Mouse (Mus musculus) urinary bladder, postnatal 36 days (tissue): Measurements from ENCODE around the gene Gvin1.
"Not testable (repeated sequence)": the region's sequence is repeated elsewhere in the genome, so short reads cannot be mapped to it uniquely, and the experiment has no call there.

Experiments used
- DNase-seq, 2 experiments: peaks; one replicate each; pipeline ENCODE4 v3.0.0; 2022; ENCODE audit warnings: low spot score in 2 of 2, mixed read lengths in 1 of 2

Gene Gvin1

DNA sequence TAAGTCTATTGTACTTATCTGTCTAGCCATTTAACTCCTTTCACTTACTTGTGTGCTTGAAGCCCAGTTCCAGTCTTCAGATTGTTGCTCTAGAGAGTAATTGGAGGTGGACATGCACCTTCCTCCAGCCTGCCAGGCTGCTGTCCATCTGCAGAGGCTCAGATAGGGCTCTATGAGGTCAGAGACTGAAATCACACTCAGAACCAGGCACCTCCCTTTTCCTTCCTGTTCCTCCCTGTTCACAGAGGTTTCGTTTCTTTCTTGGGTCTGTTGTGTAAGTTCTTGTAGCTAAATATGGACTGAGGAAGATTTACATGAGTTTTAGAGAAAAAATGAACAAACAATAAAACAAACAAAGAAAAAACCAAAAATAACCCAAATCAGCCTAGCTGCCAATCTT is at the start of gene Gvin1:
Gvin1 (minus strand) TSS at position 150 of the 400 bp plus-strand sequence.
- DNase-seq = not testable (repeated sequence)

DNA sequence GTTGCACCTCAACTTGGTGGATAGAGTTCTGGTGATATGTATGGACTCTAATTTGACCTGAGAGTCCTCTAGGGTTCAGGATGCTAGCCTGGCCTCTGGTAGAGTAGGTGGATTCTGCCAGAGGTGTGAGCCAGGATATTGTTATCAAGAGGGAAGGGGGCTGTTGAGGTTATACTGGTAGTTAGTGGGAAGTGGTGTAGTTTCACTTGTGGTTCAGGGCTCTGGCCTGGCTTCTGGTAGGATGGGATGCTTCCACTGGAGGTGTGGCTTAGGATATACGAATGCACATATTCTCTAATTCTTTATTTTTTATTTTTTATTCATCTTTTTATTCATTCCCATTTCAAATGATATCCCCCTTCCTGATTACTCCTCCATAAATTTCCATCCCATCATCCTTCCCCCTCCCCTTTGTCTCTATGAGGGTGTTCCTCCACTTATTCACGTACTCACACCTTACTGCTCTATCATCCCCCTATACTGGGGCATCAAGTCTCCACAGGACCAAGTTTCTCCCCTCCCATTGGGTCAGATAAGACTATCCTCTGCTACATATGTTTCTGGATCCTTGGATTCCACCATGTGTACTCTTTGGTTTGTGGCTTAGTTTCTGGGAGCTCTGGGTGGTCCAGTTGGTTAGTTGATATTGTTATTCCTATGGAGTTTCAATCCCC is 36.9 kb upstream of the Gvin1 start:
- no peak for DNase-seq

DNA sequence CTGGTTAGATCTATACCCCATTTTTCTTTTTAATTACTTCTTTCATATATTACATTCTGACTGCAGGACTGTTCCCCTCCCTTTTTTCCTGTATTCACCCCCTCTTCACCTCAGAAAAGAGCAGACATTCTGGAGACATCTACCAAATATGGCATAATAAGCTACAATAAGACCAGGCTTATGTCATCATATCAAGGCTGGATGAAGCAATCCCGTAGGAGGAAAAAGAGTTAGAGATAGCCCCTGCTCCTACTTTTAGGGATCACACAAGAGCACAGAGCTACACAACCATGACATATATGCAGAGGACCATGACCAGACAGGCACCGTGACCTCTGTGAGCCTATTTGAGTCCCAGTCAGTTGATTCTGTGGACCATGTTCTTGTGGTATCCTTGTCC is 33.8 kb upstream of the Gvin1 start:
- DNase-seq = no peak

DNA sequence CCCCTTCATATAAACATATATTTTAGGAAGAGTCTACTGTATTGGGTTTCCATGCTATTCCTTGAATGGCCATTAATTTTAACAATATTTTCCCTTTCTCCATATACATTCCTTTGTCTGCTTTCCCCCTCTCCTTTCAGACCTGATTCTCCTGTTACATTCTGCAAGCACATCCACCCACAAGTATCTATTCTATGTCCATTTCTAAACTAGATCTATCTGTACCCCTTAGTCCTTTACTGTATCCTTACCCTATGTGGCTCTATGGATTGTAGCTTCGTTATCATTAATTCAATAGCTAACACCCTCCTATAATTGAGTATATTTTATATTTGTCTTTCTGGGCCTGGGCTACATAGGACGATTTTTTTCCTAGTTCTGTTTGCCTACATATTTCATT is 33.1 kb upstream of the Gvin1 start:
- no peak for DNase-seq

DNA sequence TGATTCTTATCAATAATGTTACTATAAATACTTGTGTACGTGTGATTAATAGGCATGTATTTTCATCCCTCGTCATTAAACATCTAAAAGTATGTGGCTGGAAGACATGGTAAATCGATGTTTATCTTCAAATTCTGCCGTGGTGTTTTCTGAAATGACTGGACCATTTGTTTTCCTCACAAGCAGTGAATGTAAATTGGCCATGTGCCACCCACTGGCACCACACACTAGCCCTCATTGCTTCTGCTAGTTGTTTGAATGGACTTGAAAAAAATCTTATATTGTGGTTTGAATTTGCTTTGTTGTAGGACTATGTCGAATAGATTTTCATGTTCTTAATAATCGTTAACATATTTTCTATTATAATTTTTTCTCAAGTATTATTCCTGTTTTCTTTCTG is 30.5 kb upstream of the Gvin1 start:
- DNase-seq = no peak

DNA sequence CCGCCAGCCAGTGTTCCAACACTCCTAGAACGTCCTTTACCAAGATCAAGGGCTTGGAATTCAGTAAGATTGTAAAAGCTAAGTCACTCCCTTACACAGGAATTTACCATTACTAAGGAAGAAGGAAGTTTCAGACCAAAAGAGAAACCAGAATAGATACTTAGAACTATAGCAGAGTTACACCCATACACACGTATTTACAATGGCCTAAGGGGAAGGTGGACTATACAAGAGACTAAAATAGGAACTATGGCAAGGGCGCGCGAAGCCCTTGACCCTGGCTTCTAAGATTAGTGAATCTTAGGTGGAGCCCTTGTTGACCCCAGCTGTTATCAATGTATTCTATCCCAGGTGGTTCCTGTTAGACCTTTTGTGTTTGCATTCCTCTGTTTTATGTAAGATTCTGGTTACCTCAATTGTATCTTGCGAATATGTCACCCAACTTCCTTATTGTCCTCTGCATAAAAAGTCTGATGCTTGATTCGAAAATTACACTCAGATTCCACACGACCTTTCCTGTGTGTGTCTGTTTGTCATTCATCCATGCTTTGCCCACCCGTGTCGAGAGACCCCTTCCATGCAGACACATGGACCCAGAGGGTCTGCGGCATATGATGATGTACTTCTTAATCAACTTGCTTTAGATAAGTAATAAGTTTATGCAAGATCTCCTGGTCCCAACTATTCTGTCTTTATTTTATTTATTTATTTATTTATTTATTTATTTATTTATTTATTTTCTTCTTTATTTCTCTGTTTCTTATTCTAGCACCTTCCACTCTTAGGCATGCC is 25.6 kb upstream of the Gvin1 start:
- not testable (repeated sequence) for DNase-seq

DNA sequence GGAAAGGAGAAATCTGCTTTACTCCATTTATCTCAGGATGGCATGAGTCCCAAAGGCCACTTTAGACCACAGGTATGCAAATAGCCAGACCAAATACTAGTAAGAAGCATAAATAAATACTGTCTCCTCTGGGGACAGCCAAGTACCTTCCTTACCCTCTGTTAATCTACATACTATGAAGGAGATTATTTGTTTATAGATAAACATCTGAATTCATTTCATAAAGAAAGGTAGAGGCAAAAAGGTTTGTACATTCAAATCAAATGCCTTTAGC is 22.0 kb upstream of the Gvin1 start:
- DNase-seq = no peak

DNA sequence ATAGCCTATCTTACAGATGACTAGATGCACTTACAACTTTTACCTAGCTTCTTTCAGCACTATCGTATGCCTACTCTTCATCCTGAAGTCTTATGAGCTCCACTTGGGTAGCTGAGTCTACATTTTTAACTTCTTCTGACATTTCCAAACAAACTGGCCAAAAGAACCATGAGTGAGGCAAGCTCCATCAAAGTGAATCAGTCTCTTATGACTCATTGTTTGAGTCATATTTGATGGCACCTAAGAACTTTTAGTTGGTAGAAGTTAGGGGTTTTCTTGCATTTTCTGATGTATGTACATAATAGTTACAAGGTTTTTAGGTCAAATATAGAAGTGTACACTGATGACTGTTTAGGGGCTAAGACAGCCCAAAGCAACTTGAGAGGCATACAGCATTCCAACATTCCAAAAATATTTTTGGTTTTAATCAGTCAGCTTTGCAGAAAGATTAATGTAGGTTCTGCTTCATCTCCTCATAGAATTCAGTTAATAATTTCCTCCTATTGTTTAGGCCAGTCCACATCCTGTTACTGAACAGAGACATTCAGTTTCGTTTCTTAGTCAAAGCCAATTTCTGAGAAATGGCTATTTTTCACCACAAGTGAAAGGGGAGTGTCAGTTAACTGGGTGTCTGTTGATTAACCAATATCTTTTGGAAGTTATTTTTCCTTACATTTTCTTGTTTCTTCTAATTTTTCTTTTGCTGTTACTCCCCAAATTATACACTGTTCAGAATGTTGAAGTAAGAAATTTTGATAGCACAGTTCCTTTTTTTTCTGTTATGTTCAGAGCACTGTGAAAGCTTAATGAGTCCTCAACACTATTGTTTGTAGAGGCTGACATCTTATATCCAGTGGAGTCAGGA is 21.4 kb upstream of the Gvin1 start:
- no peak for DNase-seq

DNA sequence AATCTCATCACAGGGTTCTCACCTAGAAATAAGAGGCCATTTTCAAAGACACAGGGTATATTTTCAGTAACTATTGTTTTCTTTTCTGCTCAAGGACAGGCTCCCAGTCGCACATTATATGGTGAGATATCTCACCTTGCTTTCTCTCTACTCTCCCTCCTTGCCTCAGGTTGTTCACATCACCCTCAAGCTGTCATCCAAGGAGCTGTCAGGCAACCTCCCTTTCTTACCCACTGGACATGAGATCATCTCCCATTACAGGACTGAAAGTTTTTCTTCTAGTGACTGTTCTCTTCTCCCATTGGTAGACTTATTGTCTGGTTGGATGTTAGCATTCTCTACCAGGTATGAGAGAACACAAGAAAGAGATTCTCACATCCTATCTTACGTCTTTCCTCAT is 20.5 kb upstream of the Gvin1 start:
- DNase-seq = no peak

DNA sequence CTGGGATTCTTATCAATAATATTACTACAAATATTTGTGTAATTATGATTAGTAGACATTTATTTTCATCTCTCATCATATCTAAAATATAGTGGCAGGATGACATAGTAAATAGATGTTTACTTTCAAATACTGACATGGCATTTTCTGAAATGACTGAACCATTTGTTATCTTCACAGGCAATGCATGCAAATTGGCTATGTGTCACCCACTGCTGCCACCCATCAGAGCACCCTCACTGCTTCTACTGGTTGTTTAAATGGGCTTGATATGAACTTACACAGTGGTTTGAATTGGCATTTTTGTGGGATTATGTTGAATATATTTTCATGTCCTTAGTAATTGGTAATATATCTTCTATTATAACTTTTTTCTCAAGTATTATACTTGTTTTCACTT is 784 bp upstream of the Gvin1 start:
- DNase-seq = not testable (repeated sequence)

DNA sequence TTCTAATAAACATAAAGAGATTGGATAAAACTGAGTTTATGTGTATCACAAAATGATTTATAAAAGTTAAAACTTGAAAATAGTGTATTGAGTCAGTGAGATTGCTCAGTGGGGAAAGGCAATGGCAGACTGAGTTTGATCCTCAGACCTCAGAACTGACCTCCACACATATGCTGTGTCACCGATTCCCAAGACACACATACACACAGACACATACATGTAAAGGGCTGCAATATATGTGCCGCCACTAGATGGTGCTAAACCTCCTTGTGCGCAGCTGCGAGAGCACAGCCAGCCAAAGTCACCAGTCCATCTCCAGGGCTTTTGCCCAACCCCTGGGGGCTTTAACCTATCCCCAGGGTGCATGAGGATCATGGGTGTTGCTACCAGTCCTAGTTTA is 1.4 kb downstream of the Gvin1 start:
- DNase-seq = not testable (repeated sequence)

DNA sequence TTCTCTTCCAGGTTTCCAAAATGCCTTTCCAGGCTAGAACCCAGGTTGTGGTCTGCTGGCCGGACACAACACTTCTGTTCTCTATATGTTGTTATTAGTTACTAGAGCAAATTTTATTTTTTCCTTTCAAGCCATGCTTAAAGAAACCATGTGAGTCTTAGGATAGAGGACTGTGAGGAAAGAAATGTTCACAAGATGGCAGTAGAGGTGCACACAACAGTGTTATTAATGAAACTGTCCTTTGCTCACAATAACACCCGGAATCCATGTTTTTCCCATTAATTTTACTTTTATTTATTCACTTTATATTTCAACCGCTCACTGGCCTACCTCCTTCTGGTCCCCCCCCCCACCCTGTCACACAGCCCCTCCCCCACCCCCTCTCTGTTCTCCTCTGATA is 8.5 kb downstream of the Gvin1 start:
- DNase-seq = not testable (repeated sequence)

DNA sequence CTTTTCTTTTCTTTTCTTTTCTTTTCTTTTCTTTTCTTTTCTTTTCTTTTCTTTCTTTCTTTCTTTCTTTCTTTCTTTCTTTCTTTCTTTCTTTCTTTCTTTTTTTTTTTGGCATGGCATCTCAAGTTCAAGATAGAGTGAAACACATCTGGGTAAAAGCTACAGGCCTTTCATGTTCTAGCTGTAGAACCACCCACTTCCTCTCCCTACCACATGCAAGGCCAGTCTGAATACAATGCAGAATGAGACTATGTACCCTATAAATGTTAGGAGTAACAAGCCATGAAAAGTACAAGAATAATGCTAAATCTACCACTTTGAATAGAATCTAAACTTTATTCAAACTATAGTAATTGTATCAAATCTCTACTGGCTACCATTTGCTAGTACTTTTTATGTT is 38.1 kb downstream of the Gvin1 start:
- not testable (repeated sequence) for DNase-seq

DNA sequence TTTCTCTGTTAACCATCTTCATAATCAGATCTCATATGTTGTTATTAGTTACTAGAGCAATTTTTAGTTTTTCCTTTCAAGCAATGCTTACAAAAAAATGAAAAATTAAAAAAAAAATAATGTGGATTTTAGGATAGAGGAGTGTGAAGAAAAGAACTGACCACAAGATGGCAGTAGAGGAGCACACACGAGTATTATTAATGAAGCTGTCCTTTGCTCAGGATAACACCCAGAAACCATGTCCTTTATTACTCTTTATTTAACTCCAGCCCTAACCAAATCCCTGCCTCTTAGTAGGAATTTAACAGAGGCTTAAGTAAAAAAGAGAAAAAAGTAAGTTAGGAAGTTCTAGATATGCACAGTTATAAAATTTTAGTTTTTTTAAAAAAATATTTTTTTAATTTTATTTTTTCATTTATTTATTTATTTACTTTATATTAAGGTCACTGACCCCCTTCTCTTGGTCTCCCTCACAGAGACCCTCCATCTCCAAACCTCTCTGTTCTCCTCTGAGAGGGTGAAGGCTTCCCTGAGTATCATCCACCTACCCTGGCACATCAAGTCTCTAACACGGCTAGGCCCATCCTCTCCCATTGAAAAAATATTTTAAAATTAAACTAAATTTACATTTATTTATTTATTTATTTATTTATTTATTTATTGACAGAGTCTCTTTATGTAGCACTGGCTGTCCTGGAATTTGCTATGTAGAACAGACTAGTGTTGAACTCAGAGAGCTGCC is 69.9 kb downstream of the Gvin1 start:
- not testable (repeated sequence) for DNase-seq

DNA sequence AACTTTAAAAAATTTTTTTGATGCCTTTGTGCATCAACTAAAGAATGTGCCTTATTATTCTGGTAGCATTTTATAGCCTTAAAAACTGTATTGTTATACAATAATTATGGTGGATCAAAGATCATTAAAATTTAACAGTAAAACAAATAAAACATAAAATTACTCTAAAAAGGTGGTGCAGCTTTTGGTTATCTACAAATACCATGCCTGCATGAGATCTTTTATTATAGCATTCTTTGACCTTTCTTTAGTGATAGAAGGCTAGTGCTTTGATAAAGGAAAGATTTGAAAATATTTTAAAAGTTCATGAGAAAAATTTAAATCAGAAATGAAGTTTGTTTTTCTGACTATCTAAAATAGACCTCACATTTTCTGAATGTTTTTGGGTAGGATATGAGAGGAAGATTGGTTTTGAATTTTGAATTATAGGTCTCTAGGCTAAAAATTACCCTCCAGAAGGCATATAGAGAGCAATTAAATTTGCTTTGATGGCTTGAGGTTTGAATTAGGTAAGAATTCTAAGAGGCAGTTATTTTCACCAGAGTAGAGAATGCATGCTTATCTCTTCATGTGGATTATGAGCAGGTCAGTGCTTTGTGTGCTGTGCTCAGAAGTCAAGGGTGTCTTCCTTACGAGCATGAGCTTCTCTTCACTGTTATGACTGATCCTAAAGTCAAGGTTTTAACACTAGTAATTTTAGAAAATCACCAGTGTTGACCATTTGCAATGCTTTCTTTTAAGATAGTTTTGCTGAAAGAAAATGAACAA is 73.8 kb downstream of the Gvin1 start:
- not testable (repeated sequence) for DNase-seq

DNA sequence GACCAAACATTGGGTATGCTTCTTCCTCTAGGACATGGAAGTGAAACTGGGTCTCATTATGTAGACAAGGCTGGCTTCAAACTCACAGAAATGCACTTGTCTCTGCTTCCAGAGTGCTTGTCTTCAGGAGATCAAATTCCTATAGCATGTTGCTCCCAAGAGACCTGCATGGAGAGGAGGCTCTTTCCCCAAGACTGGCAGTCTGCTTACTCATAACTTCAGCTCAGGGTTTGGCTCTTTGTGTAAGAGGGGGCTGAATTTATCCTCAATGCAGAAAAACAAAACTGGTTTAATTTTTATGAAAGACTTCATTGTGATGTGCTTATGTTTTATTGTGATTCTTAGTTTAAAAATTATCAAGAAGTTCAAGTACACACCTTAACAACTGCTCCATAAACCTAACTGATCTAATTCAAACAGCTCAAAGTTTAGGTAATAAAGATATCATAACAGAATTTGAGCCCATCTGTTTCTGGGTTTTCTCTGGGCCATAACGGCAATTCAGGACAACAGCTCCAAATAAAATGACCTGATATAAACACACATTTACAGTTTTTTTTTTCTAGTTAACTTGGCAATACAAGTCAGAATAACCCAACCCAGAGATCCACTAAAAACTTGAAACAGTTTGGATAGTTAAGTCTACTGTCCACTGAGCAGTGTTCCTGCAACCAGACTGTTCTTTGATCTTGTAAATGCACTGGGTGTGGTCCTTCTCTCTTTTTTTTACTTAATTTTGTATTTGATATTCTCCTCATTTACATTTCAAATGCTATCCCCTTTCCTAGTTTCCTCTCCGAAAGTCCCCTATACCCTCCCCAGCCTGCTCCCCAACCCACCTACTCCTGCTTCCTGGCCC is 97.8 kb downstream of the Gvin1 start:
- not testable (repeated sequence) for DNase-seq
